Mouse (Mus musculus) intestine, embryonic 16.5 days (tissue): ENCODE data around the gene Brwd1. TPM values are rescaled to one million over a fixed set of nuclear protein-coding genes. Genes with fewer than 3 reads are reported as not detected.

Source experiments
- ATAC-seq: fragments of 200-750 bp; cut with Nextera tagmentation; 2 replicates; pipeline ENCODE4 v1.8.0; 2017; ENCODE audit warnings: moderate TSS enrichment, moderate library complexity
- H3K27ac ChIP-seq: fragments of 300-500 bp; sonication (generic); 2 replicates; pipeline ENCODE4 v1.5.1; 2014; ENCODE audit warnings: mild to moderate bottlenecking, low read length
- H3K27me3 ChIP-seq: fragments of 300-500 bp; sonication (generic); replicated peaks from 2 replicates; pipeline ENCODE4 v1.6.1; 2014; ENCODE audit warnings: low read length, control low read depth, mixed read lengths; ENCODE audit not compliant: control insufficient read depth, insufficient read depth
- H3K36me3 ChIP-seq: fragments of 300-500 bp; sonication (generic); 2 replicates; pipeline ENCODE4 v1.6.1; 2014; ENCODE audit warnings: low read length, control low read depth; ENCODE audit not compliant: control insufficient read depth, insufficient read depth
- H3K4me1 ChIP-seq: fragments of 300-500 bp; sonication (generic); 2 replicates; pipeline ENCODE4 v1.6.1; 2014; ENCODE audit warnings: low read length, control low read depth, mixed read lengths; ENCODE audit not compliant: control insufficient read depth, insufficient read depth
- H3K4me2 ChIP-seq: fragments of 300-500 bp; sonication (generic); 2 replicates; pipeline ENCODE4 v1.6.1; 2014; ENCODE audit warnings: low read depth, low read length, control low read depth
- H3K4me3 ChIP-seq: fragments of 300-500 bp; sonication (generic); 2 replicates; pipeline ENCODE4 v1.5.1; 2014; ENCODE audit warnings: mild to moderate bottlenecking, low read length
- H3K9ac ChIP-seq: fragments of 300-500 bp; sonication (generic); 2 replicates; pipeline ENCODE4 v1.6.1; 2014; ENCODE audit warnings: low read depth, low read length
- H3K9me3 ChIP-seq: fragments of 300-500 bp; sonication (generic); 2 replicates; pipeline ENCODE4 v1.6.1; 2016; ENCODE audit warnings: low read length, control low read depth; ENCODE audit not compliant: control insufficient read depth
- WGBS: fragments of 180-500 bp; shearing (Covaris S2); extraction: QIAGEN DNeasy Blood & Tissue Kit; methylation state at CpG from one replicate; pipeline ENCODE4 v1.1.7; 2014; 5-methylcytosine and 5-hydroxymethylcytosine counted together
- polyA plus RNA-seq: library from polyadenylated mRNA; unstranded; fragments of >200 nt; fragmentation: Nextera tagmentation; extraction: Ambion mirVana; gene quantifications from 2 replicates; pipeline ENCODE4 v1.2.1, GENCODE M21; 2015

The Brwd1 gene
- polyA plus RNA-seq, 1 experiment from 2014 or later, result 51.6 TPM

DNA sequence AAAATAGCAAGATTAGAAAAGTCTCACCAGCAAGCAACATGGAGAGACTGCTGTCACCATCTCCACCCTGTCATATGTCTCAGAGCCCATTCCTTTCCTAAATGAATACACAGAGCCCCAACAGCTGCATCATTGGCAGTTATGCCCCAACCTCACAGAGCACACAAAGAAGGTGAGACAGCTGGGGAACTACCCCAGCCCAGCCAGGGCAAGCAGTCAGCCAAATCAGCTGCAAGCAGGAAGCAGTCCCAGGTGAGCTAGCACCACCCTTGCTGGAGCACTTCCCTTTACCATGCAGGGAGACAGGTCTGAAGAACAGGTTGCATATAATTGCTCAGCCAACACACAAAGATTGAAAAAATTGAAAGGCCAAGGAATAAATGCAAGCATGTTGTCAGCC lies 3.3 kb upstream of the Brwd1 start:
- no peak overlapping the region for H3K4me3 ChIP-seq
- no peak for ATAC-seq
- peaks cover 15% of the 10 kb centered on the region for H3K4me1 ChIP-seq
- H3K27me3 ChIP-seq, result no peaks in the 10 kb centered on the region
- no peak overlapping the region for H3K9ac ChIP-seq
- H3K4me2 ChIP-seq, result no peak overlapping the region
- H3K36me3 ChIP-seq, result peaks cover 1% of the 10 kb centered on the region
- H3K27ac ChIP-seq, result no peak overlapping the region
- no peaks in the 10 kb centered on the region for H3K9me3 ChIP-seq

GRCm38 (mm10) chr16:96083179-96083646 lies 887 bp upstream of the Brwd1 start:
- Histone ChIP-seq H3K4me3 (peak overlapping the region; percentile 95), H3K36me3 (peaks cover 12% of the 10 kb centered on the region), H3K9ac (peak overlapping the region; percentile 97), H3K4me1 (peaks cover 19% of the 10 kb centered on the region), H3K4me2 (peak overlapping the region; percentile 76), H3K27ac (peak overlapping the region; percentile 96), H3K27me3 (no peaks in the 10 kb centered on the region), H3K9me3 (no peaks in the 10 kb centered on the region)
- peak; percentile 62 for ATAC-seq
- WGBS, result 8% methylated on average over 20 of the region's 20 CpGs

- peak overlapping the region; percentile 95 for H3K4me3 ChIP-seq
- ATAC-seq, result peak; percentile 34
- WGBS, result 1% methylated on average over 67 of the region's 68 CpGs
- H3K27ac ChIP-seq, result peak overlapping the region; percentile 98
- peak overlapping the region; percentile 76 for H3K4me2 ChIP-seq
- H3K36me3 ChIP-seq, result peaks cover 12% of the 10 kb centered on the region
- H3K9me3 ChIP-seq, result no peaks in the 10 kb centered on the region
- H3K27me3 ChIP-seq, result no peaks in the 10 kb centered on the region
- peaks cover 19% of the 10 kb centered on the region for H3K4me1 ChIP-seq
- H3K9ac ChIP-seq, result peak overlapping the region; percentile 97
Measured at GRCm38 (mm10) chr16:96081742-96082241, 534 bp downstream of the Brwd1 start.

- Histone ChIP-seq H3K9ac (peak overlapping the region; percentile 97), H3K36me3 (peaks cover 12% of the 10 kb centered on the region), H3K4me2 (peak overlapping the region; percentile 76), H3K9me3 (no peaks in the 10 kb centered on the region), H3K4me1 (peaks cover 19% of the 10 kb centered on the region), H3K4me3 (peak overlapping the region; percentile 95), H3K27ac (peak overlapping the region; percentile 98), H3K27me3 (no peaks in the 10 kb centered on the region)
- peak; percentile 81 for ATAC-seq
- under 1% methylated on average over 26 of the region's 28 CpGs for WGBS
Measured at GRCm38 (mm10) chr16:96081331-96081730, 995 bp downstream of the Brwd1 start.

GRCm38 (mm10) chr16:96080524-96080923 lies 1.8 kb downstream of the Brwd1 start:
- peak overlapping the region; percentile 8; the same call in 1 of the 2 replicates for H3K4me3 ChIP-seq
- peaks cover 19% of the 10 kb centered on the region for H3K4me1 ChIP-seq
- H3K9ac ChIP-seq, result 0 out of 2 replicates have a peak overlapping the region, but pooled peaks have one; percentile 61
- no peaks in the 10 kb centered on the region for H3K27me3 ChIP-seq
- no peak overlapping the region for H3K27ac ChIP-seq
- ATAC-seq, result no peak
- 78% methylated on average over 7 of the region's 7 CpGs for WGBS
- peaks cover 12% of the 10 kb centered on the region for H3K36me3 ChIP-seq
- peak overlapping the region; percentile 76; the same call in 1 of the 2 replicates for H3K4me2 ChIP-seq
- no peaks in the 10 kb centered on the region for H3K9me3 ChIP-seq

DNA sequence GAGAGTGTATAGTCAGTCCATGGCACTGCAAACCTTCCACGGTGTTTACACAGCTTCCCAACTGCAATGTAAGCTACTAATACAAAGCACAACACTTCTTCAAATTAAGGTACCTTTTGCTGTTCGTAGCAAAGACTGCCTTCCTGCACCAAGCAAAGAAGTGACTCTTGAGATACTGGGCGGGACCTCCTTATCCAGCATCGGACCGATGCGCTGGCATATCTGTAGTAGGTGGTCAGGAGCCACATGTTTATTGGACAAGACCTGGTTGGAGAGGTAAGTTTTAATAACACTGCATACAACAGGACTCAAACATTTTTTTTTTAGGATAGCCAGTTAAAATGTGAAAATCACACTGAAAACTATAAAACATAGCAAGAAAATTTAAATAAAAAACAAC lies 14.0 kb downstream of the Brwd1 start:
- Histone ChIP-seq H3K27ac (no peak overlapping the region), H3K4me1 (no peaks in the 10 kb centered on the region), H3K9ac (no peak overlapping the region), H3K9me3 (no peaks in the 10 kb centered on the region), H3K36me3 (peaks cover 8% of the 10 kb centered on the region), H3K4me2 (no peak overlapping the region), H3K4me3 (no peak overlapping the region), H3K27me3 (no peaks in the 10 kb centered on the region)
- 93% methylated on average over 6 of the region's 6 CpGs for WGBS
- no peak for ATAC-seq

DNA sequence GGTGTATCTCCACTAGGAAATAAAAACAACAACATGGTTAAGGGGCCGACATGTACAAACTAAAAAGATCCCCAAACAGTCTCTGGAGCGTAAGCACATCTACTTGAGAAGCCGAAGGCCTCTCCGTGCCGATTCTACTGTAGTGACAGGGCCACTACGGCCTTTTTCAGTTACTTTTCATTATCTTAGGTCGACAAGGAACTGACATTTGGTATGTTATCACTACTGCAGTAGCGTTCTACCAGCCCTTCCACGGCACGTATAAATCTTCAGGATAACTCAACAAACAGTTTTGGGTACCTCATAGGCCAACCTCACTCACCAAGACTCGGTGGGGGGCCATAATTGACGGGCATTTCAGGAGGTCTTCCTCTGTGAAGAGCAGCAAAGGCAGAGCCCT lies 16.2 kb downstream of the Brwd1 start:
- no peak overlapping the region for H3K4me3 ChIP-seq
- H3K9me3 ChIP-seq, result no peaks in the 10 kb centered on the region
- no peak overlapping the region for H3K4me2 ChIP-seq
- H3K9ac ChIP-seq, result no peak overlapping the region
- no peaks in the 10 kb centered on the region for H3K4me1 ChIP-seq
- no peaks in the 10 kb centered on the region for H3K27me3 ChIP-seq
- H3K27ac ChIP-seq, result no peak overlapping the region
- no peak for ATAC-seq
- peaks cover 8% of the 10 kb centered on the region; the same call in 1 of the 2 replicates for H3K36me3 ChIP-seq
- WGBS, result 93% methylated on average over 12 of the region's 12 CpGs

DNA sequence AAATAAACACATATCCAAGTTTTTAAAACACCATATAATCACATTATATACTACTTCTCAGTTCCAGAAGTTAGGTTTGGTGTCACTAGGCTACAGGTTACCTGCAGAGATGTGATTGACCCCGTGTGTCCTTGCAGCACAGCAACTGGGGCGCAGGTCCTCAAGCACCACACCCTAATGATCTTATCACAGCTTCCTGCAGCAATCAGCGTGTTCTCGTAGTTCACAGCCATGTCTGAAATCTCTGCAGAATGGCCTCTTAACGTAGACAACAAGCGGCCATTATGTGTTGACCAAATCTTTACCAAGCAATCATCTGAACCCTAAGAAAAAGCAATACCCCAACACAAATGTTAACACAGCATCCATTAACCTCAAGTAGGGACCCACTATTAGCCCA lies 17.7 kb downstream of the Brwd1 start:
- Histone ChIP-seq H3K36me3 (peaks cover 10% of the 10 kb centered on the region), H3K27ac (no peak overlapping the region)
- 83% methylated on average over 6 of the region's 6 CpGs for WGBS

GRCm38 (mm10) chr16:96044096-96044495 lies 38.2 kb downstream of the Brwd1 start:
- H3K4me3 ChIP-seq, result no peak overlapping the region
- H3K4me2 ChIP-seq, result no peak overlapping the region
- no peak for ATAC-seq
- H3K9ac ChIP-seq, result no peak overlapping the region
- no peaks in the 10 kb centered on the region for H3K4me1 ChIP-seq
- no peaks in the 10 kb centered on the region for H3K9me3 ChIP-seq
- H3K27ac ChIP-seq, result no peak overlapping the region
- WGBS, result 61% methylated on average over 5 of the region's 5 CpGs
- peaks cover 14% of the 10 kb centered on the region for H3K36me3 ChIP-seq
- H3K27me3 ChIP-seq, result no peaks in the 10 kb centered on the region

More for the DNA sequence above, 17.7 kb downstream of the Brwd1 start:
- no peak for ATAC-seq
- Histone ChIP-seq H3K4me2 (no peak overlapping the region), H3K4me1 (no peaks in the 10 kb centered on the region), H3K9ac (no peak overlapping the region), H3K9me3 (no peaks in the 10 kb centered on the region), H3K27me3 (no peaks in the 10 kb centered on the region), H3K4me3 (no peak overlapping the region)

DNA sequence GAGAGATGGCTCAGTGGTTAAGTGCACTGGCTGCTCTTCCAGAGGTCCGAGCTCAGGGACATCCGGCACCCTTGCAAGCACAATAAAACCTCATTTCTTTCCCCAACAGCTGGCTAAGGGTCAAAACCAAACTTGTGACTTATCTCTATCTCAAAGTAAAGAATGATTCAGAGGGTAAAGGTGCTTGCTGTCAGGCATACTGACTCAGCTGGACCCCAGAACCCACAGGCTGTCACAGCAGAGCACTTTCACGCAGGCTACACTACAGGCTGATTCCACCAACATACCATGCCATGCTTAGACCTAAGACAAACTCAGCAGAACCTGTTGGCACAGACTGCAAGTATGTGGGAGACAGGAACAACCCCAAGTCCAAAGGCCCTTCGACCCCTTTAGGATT lies 41.6 kb downstream of the Brwd1 start:
- no peak overlapping the region for H3K27ac ChIP-seq
- H3K9ac ChIP-seq, result no peak overlapping the region
- WGBS, result 83% methylated on average over 4 of the region's 4 CpGs
- no peaks in the 10 kb centered on the region for H3K4me1 ChIP-seq
- no peak overlapping the region for H3K4me2 ChIP-seq
- H3K27me3 ChIP-seq, result no peaks in the 10 kb centered on the region
- 0 out of 2 replicates have a peak, but pooled peaks have one; percentile 59 for ATAC-seq
- H3K9me3 ChIP-seq, result no peaks in the 10 kb centered on the region
- H3K4me3 ChIP-seq, result no peak overlapping the region
- H3K36me3 ChIP-seq, result peaks cover 21% of the 10 kb centered on the region
